Mouse (Mus musculus): ENCODE results near the gene Tnnt3.

- TF ChIP-seq MYC (IDR thresholded peaks at IDR 0.05; ENCODE audit: low read depth, low read length) (no peak), HCFC1 (IDR thresholded peaks at IDR 0.05; ENCODE audit: low read depth, low read length) (no peak), JUND (conservative IDR thresholded peaks at IDR 0.05; ENCODE audit: low read depth, low read length) (no peak), CHD1 (IDR thresholded peaks at IDR 0.05; ENCODE audit: low read depth, low read length) (no peak), MAZ (IDR thresholded peaks at IDR 0.05; ENCODE audit: low read depth, low read length) (no peak), USF2 (conservative IDR thresholded peaks at IDR 0.05; ENCODE audit: low read depth, low read length) (no peak)
These were observed 2.5 kb upstream of the Tnnt3 start for GRCm38 (mm10) chr7:142496158-142496557.

Data from CH12.LX (cell line).